In genomic region chr6:142752331-142753246, GRCm38 (mm10) we compare ENCODE assay signal across 12 mouse cellular contexts. TPM values are rescaled to one million over a fixed set of nuclear protein-coding genes. Genes with fewer than 3 reads are reported as not detected.
DNase-seq lines count a peak whose midpoint lies in the region; ATAC-seq and TF ChIP-seq lines count a peak whose summit lies in the region.
"Had no signal": no experiment of that assay in that cellular context is flagged by ENCODE, and none has a peak within 500 bp of the region (broad histone marks: within the 10 kb centered on the region; RNA-seq: fewer than 3 reads in every experiment).

No protein-coding gene starts in this region.

- ATAC-seq in monocyte, adult 5-6 weeks (replicated peaks; ENCODE audit: insufficient number of reproducible peaks, low FRiP score, low TSS enrichment, poor library complexity, severe bottlenecking) = peak; percentile 73
- no peak for ATAC-seq in forebrain, embryonic 16.5 days

- WGBS in forebrain, embryonic 16.5 days = 42% methylated on average over 14 of the region's 14 CpGs

- H3K27ac ChIP-seq in forebrain, embryonic 16.5 days (ENCODE audit: low read length) = no peak overlapping the region
- H3K27ac ChIP-seq: hindbrain, embryonic 10.5 days had no signal

- DNase-seq in 416B (ENCODE audit: low read depth) = peak; percentile 68
- peak; percentile 73 for DNase-seq in induced T-regulatory cell, adult 2 months (ENCODE audit: low read depth)
- no peak for DNase-seq in urinary bladder, adult 2 months (ENCODE audit: low spot score)
- DNase-seq in neural tube, embryonic 10.5 days (ENCODE audit: extremely low spot score, low spot score) = no peak
- DNase-seq in right cerebral cortex, postnatal 25 days = no peak
- DNase-seq: adrenal gland, adult 8-10 months; right cerebral cortex, postnatal 4 days had no signal

- H3K36me3 ChIP-seq in E14TG2a.4 (ENCODE audit: insufficient read depth, low read length) = no peaks in the 10 kb centered on the region
- H3K36me3 ChIP-seq in forebrain, embryonic 16.5 days (ENCODE audit: control insufficient read depth, insufficient read depth) = no peaks in the 10 kb centered on the region
- H3K36me3 ChIP-seq: hindbrain, embryonic 10.5 days had no signal

- H3K4me2 ChIP-seq in forebrain, embryonic 16.5 days (ENCODE audit: low read length) = no peak overlapping the region
- H3K4me2 ChIP-seq: midbrain, embryonic 11.5 days had no signal

- no peak overlapping the region for H3K9ac ChIP-seq in forebrain, embryonic 16.5 days (replicated peaks; ENCODE audit: low read depth, low read length)

- peak overlapping the region; percentile 65 for H3K4me3 ChIP-seq in E14TG2a.4 (replicated peaks; ENCODE audit: low read length)
- no peak overlapping the region for H3K4me3 ChIP-seq in forebrain, embryonic 16.5 days (replicated peaks; ENCODE audit: low read length)
- H3K4me3 ChIP-seq: hindbrain, embryonic 10.5 days had no signal

- no peaks in the 10 kb centered on the region for H3K27me3 ChIP-seq in E14TG2a.4 (ENCODE audit: insufficient read depth, low read length)
- peaks cover 5% of the 10 kb centered on the region; the same call in 1 of the 2 replicates for H3K27me3 ChIP-seq in forebrain, embryonic 16.5 days (replicated peaks; ENCODE audit: control insufficient read depth, insufficient read depth, low read length)

- H3K9me3 ChIP-seq in E14TG2a.4 (ENCODE audit: low read length) = no peaks in the 10 kb centered on the region
- no peaks in the 10 kb centered on the region for H3K9me3 ChIP-seq in forebrain, embryonic 16.5 days (ENCODE audit: control insufficient read depth, low read length)
- H3K9me3 ChIP-seq: hindbrain, embryonic 10.5 days had no signal

- TF ChIP-seq CTCF in E14TG2a.4 (conservative IDR thresholded peaks at IDR 0.05; ENCODE audit: low read length) = no peak

- peaks cover 61% of the 10 kb centered on the region for H3K4me1 ChIP-seq in E14TG2a.4 (replicated peaks; ENCODE audit: low read depth, low read length)
- peaks cover 1% of the 10 kb centered on the region for H3K4me1 ChIP-seq in forebrain, embryonic 16.5 days (replicated peaks; ENCODE audit: control insufficient read depth, insufficient read depth, low read length)

RNA-seq across cellular contexts. Expression of gene Cmas, which starts 3.9 kb away (rescaled TPM):
- 92.6 to 119 TPM (median 117 TPM) in 3 replicates for total RNA-seq in monocyte, adult 5-6 weeks (2017)
- 44.3 and 47.6 TPM in 2 replicates for polyA plus RNA-seq in urinary bladder, adult 2 months (2012; rRNA removed)
- polyA plus RNA-seq in forebrain, embryonic 16.5 days (2015; fragmentation: Nextera tagmentation; extraction: Ambion mirVana) = 139 and 150 TPM in 2 replicates

RNA-seq across cellular contexts. Expression of gene Abcc9, which starts 50.5 kb away (rescaled TPM):
- 0.11 TPM in 1 of 3 replicates, not detected in the others for total RNA-seq in monocyte, adult 5-6 weeks (2017)
- 20.2 and 33.7 TPM in 2 replicates for polyA plus RNA-seq in urinary bladder, adult 2 months (2012; rRNA removed)
- 2.7 and 3.2 TPM in 2 replicates for polyA plus RNA-seq in forebrain, embryonic 16.5 days (2015; fragmentation: Nextera tagmentation; extraction: Ambion mirVana)

RNA-seq across cellular contexts. Expression of gene Sult6b2, which starts 51.7 kb away (rescaled TPM):
- total RNA-seq in monocyte, adult 5-6 weeks (2017) = not detected in 3 replicates
- polyA plus RNA-seq in urinary bladder, adult 2 months (2012; rRNA removed) = not detected in 2 replicates
- 0.11 and 0.28 TPM in 2 replicates for polyA plus RNA-seq in forebrain, embryonic 16.5 days (2015; fragmentation: Nextera tagmentation; extraction: Ambion mirVana)
- total RNA-seq: adrenal gland, adult 8-10 months had no signal

Comparison
In these comparisons a context has a peak if more than half of its experiments do, and no peak if none do; other contexts are left out.
1. DNase-seq: peak in 416B (single experiment) and induced T-regulatory cell, adult 2 months (single experiment); none in urinary bladder, adult 2 months (single experiment), neural tube, embryonic 10.5 days (single experiment) and right cerebral cortex, postnatal 25 days (single experiment).